In the genomic region with DNA sequence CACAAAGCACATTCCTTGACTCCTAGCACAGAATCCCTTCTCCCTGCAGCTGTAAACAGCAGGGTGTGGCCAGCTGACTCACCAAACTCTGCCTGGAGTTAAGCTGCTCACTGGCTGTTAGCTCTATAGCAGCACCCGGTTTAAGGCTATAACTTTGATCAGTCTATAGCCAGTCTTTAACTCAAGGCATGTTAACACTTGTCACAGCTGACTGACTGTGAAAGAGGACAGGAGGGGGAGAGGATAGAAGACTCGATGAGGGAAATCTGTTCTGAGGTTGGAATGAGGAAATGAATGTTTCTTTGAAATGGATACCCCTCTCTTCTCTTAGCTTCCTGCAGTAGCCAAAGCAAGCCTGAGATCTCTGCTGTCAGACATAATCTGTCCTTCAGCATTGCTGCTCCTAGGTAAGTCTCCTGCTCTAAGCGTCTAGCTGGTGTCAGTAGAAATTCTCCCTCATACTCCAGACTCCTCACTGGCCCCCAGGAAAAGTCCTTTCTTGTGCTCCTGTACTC, we compare ENCODE assay signal across 8 mouse cellular contexts. TPM values are rescaled to one million over a fixed set of nuclear protein-coding genes. Genes with fewer than 3 reads are reported as not detected.
DNase-seq lines count a peak whose midpoint lies in the region; ATAC-seq and TF ChIP-seq lines count a peak whose summit lies in the region.

No protein-coding gene starts in this region.

- no peak overlapping the region for H3K27ac ChIP-seq in forebrain, embryonic 15.5 days (replicated peaks)
- H3K27ac ChIP-seq in intestine, embryonic 14.5 days (ENCODE audit: low read depth): no peak overlapping the region
- no peak overlapping the region for H3K27ac ChIP-seq in lung, embryonic 14.5 days (ENCODE audit: low read depth)

- no peaks in the 10 kb centered on the region for H3K9me3 ChIP-seq in forebrain, embryonic 15.5 days
- no peaks in the 10 kb centered on the region for H3K9me3 ChIP-seq in intestine, embryonic 14.5 days (ENCODE audit: control insufficient read depth, low read length)
- no peaks in the 10 kb centered on the region for H3K9me3 ChIP-seq in lung, embryonic 14.5 days (ENCODE audit: low read depth, low read length)

- 0 out of 2 replicates have a peak overlapping the region, but pooled peaks have one; percentile 30 for H3K9ac ChIP-seq in forebrain, embryonic 15.5 days (replicated peaks)
- H3K9ac ChIP-seq in intestine, embryonic 14.5 days (ENCODE audit: low read length): peak overlapping the region; percentile 54
- peak overlapping the region; percentile 63 for H3K9ac ChIP-seq in lung, embryonic 14.5 days

- H3K4me1 ChIP-seq in forebrain, embryonic 15.5 days: 0 out of 2 replicates have a peak, but pooled peaks cover 11% of the 10 kb centered on the region
- peaks cover 4% of the 10 kb centered on the region; the same call in 1 of the 2 replicates for H3K4me1 ChIP-seq in intestine, embryonic 14.5 days (replicated peaks; ENCODE audit: control insufficient read depth, insufficient read depth, low read length)
- no peaks in the 10 kb centered on the region for H3K4me1 ChIP-seq in lung, embryonic 14.5 days (ENCODE audit: insufficient read depth)

- peak overlapping the region; percentile 37 for H3K4me3 ChIP-seq in forebrain, embryonic 15.5 days
- peak overlapping the region; percentile 62 for H3K4me3 ChIP-seq in intestine, embryonic 14.5 days (ENCODE audit: low read depth, low read length)
- peak overlapping the region; percentile 51 for H3K4me3 ChIP-seq in lung, embryonic 14.5 days (ENCODE audit: low read depth, low read length)

- no peak for TF ChIP-seq CTCF in lung, embryonic 14.5 days (IDR thresholded peaks at IDR 0.05; ENCODE audit: low read depth)

- H3K27me3 ChIP-seq in forebrain, embryonic 15.5 days: no peaks in the 10 kb centered on the region
- no peaks in the 10 kb centered on the region for H3K27me3 ChIP-seq in intestine, embryonic 14.5 days (replicated peaks; ENCODE audit: control insufficient read depth, insufficient read depth, low read length)
- H3K27me3 ChIP-seq in lung, embryonic 14.5 days (ENCODE audit: insufficient read depth, low read length): no peaks in the 10 kb centered on the region
- H3K27me3 ChIP-seq in splenic B cell, adult 2 months (ENCODE audit: control insufficient read depth, insufficient read depth, low read length, poor library complexity, severe bottlenecking): no peaks in the 10 kb centered on the region; the same call in 1 of the 2 replicates

- intact Hi-C loops in gastrocnemius, postnatal 14 days (cut with DNase I; ENCODE audit: low total_unique reads): no loop called here

- peak overlapping the region; percentile 35 for H3K4me2 ChIP-seq in forebrain, embryonic 15.5 days (replicated peaks)
- peak overlapping the region; percentile 57 for H3K4me2 ChIP-seq in intestine, embryonic 14.5 days (ENCODE audit: low read length)
- H3K4me2 ChIP-seq in lung, embryonic 14.5 days: peak overlapping the region; percentile 64

- 0 out of 2 replicates have a peak, but pooled peaks have one; percentile 43 for ATAC-seq in forebrain, embryonic 15.5 days (replicated peaks)
- peak; percentile 76; the same call in 1 of the 2 replicates for ATAC-seq in intestine, embryonic 14.5 days (replicated peaks; ENCODE audit: low FRiP score, low TSS enrichment, low read depth)
- ATAC-seq in lung, embryonic 14.5 days (ENCODE audit: insufficient read depth): peak; percentile 81

- 4% methylated on average over 3 of the region's 3 CpGs for WGBS in forebrain, embryonic 15.5 days
- WGBS in intestine, embryonic 14.5 days: 0% methylated on average over 3 of the region's 3 CpGs
- WGBS in lung, embryonic 14.5 days: 5% methylated on average over 3 of the region's 3 CpGs

- peak; percentile 7 for DNase-seq in gastrocnemius, postnatal 14 days
- no peak for DNase-seq in gastrocnemius, adult 8-10 months (ENCODE audit: low spot score in 2 of 2)
- DNase-seq in adrenal gland, postnatal 36 days: peak; percentile 49 to 60
- DNase-seq in intestine, embryonic 14.5 days (ENCODE audit: low spot score): peak; percentile 65
- DNase-seq in lung, embryonic 14.5 days: peak; percentile 14
- peak; percentile 3 for DNase-seq in splenic B cell, adult 2 months (ENCODE audit: low read depth, low spot score)
- DNase-seq in testis, postnatal 14 days (ENCODE audit: low spot score): no peak

- no peaks in the 10 kb centered on the region for H3K36me3 ChIP-seq in forebrain, embryonic 15.5 days
- H3K36me3 ChIP-seq in intestine, embryonic 14.5 days (ENCODE audit: control insufficient read depth, insufficient read depth, low read length): peaks cover 8% of the 10 kb centered on the region; the same call in 1 of the 2 replicates
- 0 out of 2 replicates have a peak, but pooled peaks cover 6% of the 10 kb centered on the region for H3K36me3 ChIP-seq in lung, embryonic 14.5 days (ENCODE audit: insufficient read depth)
- H3K36me3 ChIP-seq in splenic B cell, adult 2 months (ENCODE audit: control insufficient read depth, insufficient read depth, low read length, poor library complexity, severe bottlenecking): no peaks in the 10 kb centered on the region

RNA-seq across cellular contexts. Expression of a gene that starts 0.9 kb away (rescaled TPM):
- 10 to 100 TPM; 16.3 to 17.0 TPM for total RNA-seq in gastrocnemius, postnatal 14 days (2021)
- total RNA-seq in gastrocnemius, adult 8-10 months (2022): 10 to 100 TPM; 12.9 to 16.0 (median 14.7) TPM
- total RNA-seq in adrenal gland, postnatal 36 days (2021): 10 to 100 TPM; 41.1 to 48.3 TPM
- polyA plus RNA-seq in forebrain, embryonic 15.5 days (2015; fragmentation: Nextera tagmentation; extraction: Ambion mirVana): 5.5 and 5.7 TPM in 2 replicates
- 13.9 and 19.1 TPM in 2 replicates for polyA plus RNA-seq in intestine, embryonic 14.5 days (2014; fragmentation: Nextera tagmentation; extraction: Ambion mirVana)
- 14.7 and 15.8 TPM in 2 replicates for polyA plus RNA-seq in lung, embryonic 14.5 days (2014; fragmentation: Nextera tagmentation; extraction: Ambion mirVana)

RNA-seq across cellular contexts. Expression of a gene that starts 15.5 kb away (rescaled TPM):
- not detected for total RNA-seq in gastrocnemius, postnatal 14 days (2021)
- not detected for total RNA-seq in gastrocnemius, adult 8-10 months (2022)
- total RNA-seq in adrenal gland, postnatal 36 days (2021): not detected
- not detected in 2 replicates for polyA plus RNA-seq in forebrain, embryonic 15.5 days (2015; fragmentation: Nextera tagmentation; extraction: Ambion mirVana)
- polyA plus RNA-seq in intestine, embryonic 14.5 days (2014; fragmentation: Nextera tagmentation; extraction: Ambion mirVana): not detected in 2 replicates
- not detected in 2 replicates for polyA plus RNA-seq in lung, embryonic 14.5 days (2014; fragmentation: Nextera tagmentation; extraction: Ambion mirVana)

RNA-seq across cellular contexts. Expression of a gene that starts 33.1 kb away (rescaled TPM):
- total RNA-seq in gastrocnemius, postnatal 14 days (2021): under 1 TPM; 0.04 to 0.06 TPM
- total RNA-seq in gastrocnemius, adult 8-10 months (2022): under 1 TPM in 3 of 4 experiments, not detected in 1; 0.04 to 0.05 (median 0.05) TPM
- total RNA-seq in adrenal gland, postnatal 36 days (2021): under 1 TPM; 0.23 to 0.40 TPM
- polyA plus RNA-seq in forebrain, embryonic 15.5 days (2015; fragmentation: Nextera tagmentation; extraction: Ambion mirVana): 0.03 TPM in 1 of 2 replicates, not detected in the other
- 0.05 TPM in 2 replicates for polyA plus RNA-seq in intestine, embryonic 14.5 days (2014; fragmentation: Nextera tagmentation; extraction: Ambion mirVana)
- polyA plus RNA-seq in lung, embryonic 14.5 days (2014; fragmentation: Nextera tagmentation; extraction: Ambion mirVana): 0.07 TPM in 1 of 2 replicates, not detected in the other

RNA-seq across cellular contexts. Expression of a gene that starts 44.6 kb away (rescaled TPM):
- not detected for total RNA-seq in gastrocnemius, postnatal 14 days (2021)
- not detected for total RNA-seq in gastrocnemius, adult 8-10 months (2022)
- not detected for total RNA-seq in adrenal gland, postnatal 36 days (2021)
- polyA plus RNA-seq in forebrain, embryonic 15.5 days (2015; fragmentation: Nextera tagmentation; extraction: Ambion mirVana): not detected in 2 replicates
- not detected in 2 replicates for polyA plus RNA-seq in intestine, embryonic 14.5 days (2014; fragmentation: Nextera tagmentation; extraction: Ambion mirVana)
- not detected in 2 replicates for polyA plus RNA-seq in lung, embryonic 14.5 days (2014; fragmentation: Nextera tagmentation; extraction: Ambion mirVana)

RNA-seq across cellular contexts. Expression of a gene that starts 53.3 kb away (rescaled TPM):
- total RNA-seq in gastrocnemius, postnatal 14 days (2021): not detected
- total RNA-seq in gastrocnemius, adult 8-10 months (2022): not detected
- total RNA-seq in adrenal gland, postnatal 36 days (2021): not detected
- polyA plus RNA-seq in forebrain, embryonic 15.5 days (2015; fragmentation: Nextera tagmentation; extraction: Ambion mirVana): not detected in 2 replicates
- not detected in 2 replicates for polyA plus RNA-seq in intestine, embryonic 14.5 days (2014; fragmentation: Nextera tagmentation; extraction: Ambion mirVana)
- not detected in 2 replicates for polyA plus RNA-seq in lung, embryonic 14.5 days (2014; fragmentation: Nextera tagmentation; extraction: Ambion mirVana)

Comparison
In these comparisons a context has a peak if more than half of its experiments do, and no peak if none do; other contexts are left out.
1. DNase-seq: peak in gastrocnemius, postnatal 14 days (single experiment), adrenal gland, postnatal 36 days (2 of 2), intestine, embryonic 14.5 days (single experiment), lung, embryonic 14.5 days (single experiment) and splenic B cell, adult 2 months (single experiment); none in gastrocnemius, adult 8-10 months (0 of 2) and testis, postnatal 14 days (single experiment).
2. Peak in every context shown above with its lines, with median percentiles within 50 percentile points of each other: ATAC-seq, H3K4me2 ChIP-seq, H3K4me3 ChIP-seq and H3K9ac ChIP-seq.